Mouse (Mus musculus): ENCODE measurements around the gene Nek4. TPM values are rescaled to one million over a fixed set of nuclear protein-coding genes. Genes with fewer than 3 reads are reported as not detected.

The Nek4 gene
- 4.8 and 4.9 TPM in 2 replicates for polyA plus RNA-seq (2015; fragmentation: Nextera tagmentation; extraction: Ambion mirVana)

DNA sequence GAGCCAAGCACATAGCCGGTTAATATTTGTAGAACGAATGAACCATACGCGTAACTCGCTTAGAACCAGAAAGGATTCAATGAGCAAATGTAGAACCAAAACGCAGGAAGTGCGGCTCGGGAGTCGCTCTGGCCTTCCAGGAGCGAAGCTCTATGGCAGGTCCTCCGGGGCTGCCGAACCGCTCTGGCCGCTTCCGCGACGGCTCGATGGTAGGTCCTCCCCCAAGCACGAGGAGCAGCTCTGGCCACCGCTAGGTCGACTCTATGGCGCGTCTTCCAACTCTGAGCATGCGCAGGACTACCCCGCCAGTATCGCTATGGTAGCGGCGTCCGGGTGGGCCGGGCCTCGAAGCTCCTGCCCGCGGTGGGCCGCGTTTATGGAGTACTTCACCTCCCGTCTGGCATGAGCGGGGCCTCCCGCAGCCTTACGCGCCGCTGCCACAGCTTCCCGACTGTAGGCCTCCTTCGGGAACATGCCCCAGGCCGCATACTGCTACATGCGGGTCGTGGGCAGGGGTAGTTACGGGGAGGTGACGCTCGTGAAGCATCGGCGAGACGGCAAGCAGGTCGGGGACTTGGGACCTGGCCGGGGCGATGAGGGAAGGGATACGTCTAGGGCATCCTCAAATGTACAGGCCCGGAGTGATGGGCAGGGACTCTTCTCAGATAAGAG, at the start of gene Nek4:
Gene Nek4 (plus strand): TSS at position 224 of the 672 bp plus-strand sequence.

DNA sequence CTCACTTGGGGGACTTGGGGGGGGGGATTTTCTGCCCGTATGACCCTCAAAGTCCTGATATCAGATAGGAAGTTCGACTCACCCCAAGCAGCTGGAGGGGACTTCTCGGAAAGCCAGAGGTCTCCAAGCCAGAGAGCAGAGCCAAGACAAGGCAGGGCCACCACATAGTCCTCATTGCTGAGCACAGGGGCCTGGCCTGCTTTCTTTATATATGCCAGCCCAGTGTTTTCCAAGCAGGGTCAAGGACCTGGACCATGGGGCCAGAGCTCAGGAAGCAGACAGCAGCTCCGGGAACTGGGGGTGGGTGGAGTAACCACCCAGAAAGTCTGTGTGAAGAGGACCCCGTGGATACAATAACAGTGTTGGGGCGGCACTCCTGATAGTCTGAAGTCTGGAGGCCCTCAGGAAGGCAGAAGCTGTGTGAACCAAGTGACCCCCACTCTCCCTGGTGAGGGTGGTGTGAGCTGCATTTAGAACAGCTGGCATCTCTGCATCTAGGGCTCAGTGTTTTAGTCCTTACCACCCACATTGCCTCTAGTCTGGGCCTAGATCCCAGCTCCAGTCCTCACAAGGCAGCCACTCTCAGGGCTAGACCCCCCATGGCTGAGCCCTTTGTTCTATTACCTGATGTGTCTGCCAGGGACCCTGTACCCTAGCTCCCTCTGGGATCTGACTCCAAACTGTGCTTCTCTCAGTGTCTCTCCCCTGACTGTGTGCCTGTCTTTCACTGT, 27.6 kb upstream of the Nek4 start, which contains the start of gene Itih3:
Gene Itih3 (minus strand): TSS at position 386 of the 731 bp plus-strand sequence.

GRCm38 (mm10) chr14:30943038-30943437, 8.1 kb upstream of the Nek4 start, which contains the start of gene Itih1:
Itih1 (minus strand) TSS chr14:30943289.

GRCm38 (mm10) chr14:31001307-31002205, 50.4 kb downstream of the Nek4 start, which contains the start of the genes Glt8d1 and Spcs1:
Glt8d1 (plus strand) TSS chr14:31001400.
Spcs1 (minus strand) TSS chr14:31001672.

DNA sequence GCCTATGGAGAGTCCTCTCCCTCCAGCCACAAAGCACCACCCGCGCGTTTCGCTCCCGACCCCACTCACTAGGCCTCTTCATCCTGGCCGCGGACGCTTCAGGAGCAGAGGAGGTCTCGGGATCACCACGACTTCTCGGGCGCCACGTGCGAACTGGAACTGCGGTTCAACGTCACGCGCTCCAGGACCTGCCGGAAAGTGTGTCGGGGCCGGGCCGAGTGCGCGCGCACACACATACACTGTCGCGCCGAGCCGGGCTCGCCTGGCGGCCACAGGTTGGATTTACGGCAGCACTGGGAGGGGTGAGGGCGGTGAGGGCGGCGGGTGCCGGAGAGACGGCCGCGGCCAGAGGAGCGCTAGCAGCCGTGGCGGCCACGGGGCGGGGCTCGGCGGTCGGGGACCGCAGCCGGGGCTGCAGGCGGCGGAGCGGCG, 67.7 kb downstream of the Nek4 start, which contains the start of the genes Pbrm1 and Gnl3:
Gene Pbrm1 (plus strand): TSS at position 279 of the 432 bp plus-strand sequence.
Gene Gnl3 (minus strand): TSS at position 293 of the 432 bp plus-strand sequence.

Other genes starting within 250 kb of the Nek4 start
- 6.9 and 7.7 TPM in 2 replicates for gene Sfmbt1, start 236.5 kb upstream of the Nek4 start, polyA plus RNA-seq (2015; fragmentation: Nextera tagmentation; extraction: Ambion mirVana)
- gene Tmem110, start 125.8 kb upstream of the Nek4 start, polyA plus RNA-seq (2015; fragmentation: Nextera tagmentation; extraction: Ambion mirVana): 19.3 and 22.6 TPM in 2 replicates
- gene Mustn1, start 72.2 kb upstream of the Nek4 start, polyA plus RNA-seq (2015; fragmentation: Nextera tagmentation; extraction: Ambion mirVana): 72.9 and 73.3 TPM in 2 replicates
- 0.50 and 0.95 TPM in 2 replicates for gene Itih4, start 64.9 kb upstream of the Nek4 start, polyA plus RNA-seq (2015; fragmentation: Nextera tagmentation; extraction: Ambion mirVana)
- gene Itih3, start 27.6 kb upstream of the Nek4 start, polyA plus RNA-seq (2015; fragmentation: Nextera tagmentation; extraction: Ambion mirVana): 1.9 and 3.1 TPM in 2 replicates
- gene Itih1, start 8.1 kb upstream of the Nek4 start, polyA plus RNA-seq (2015; fragmentation: Nextera tagmentation; extraction: Ambion mirVana): 0.17 TPM in 1 of 2 replicates, not detected in the other
- gene Glt8d1, start 50.0 kb downstream of the Nek4 start, polyA plus RNA-seq (2015; fragmentation: Nextera tagmentation; extraction: Ambion mirVana): 40.3 and 49.5 TPM in 2 replicates
- gene Spcs1, start 50.3 kb downstream of the Nek4 start, polyA plus RNA-seq (2015; fragmentation: Nextera tagmentation; extraction: Ambion mirVana): 525 and 564 TPM in 2 replicates
- gene Pbrm1, start 67.8 kb downstream of the Nek4 start, polyA plus RNA-seq (2015; fragmentation: Nextera tagmentation; extraction: Ambion mirVana): 67.0 and 78.1 TPM in 2 replicates
- gene Gnl3, start 67.8 kb downstream of the Nek4 start, polyA plus RNA-seq (2015; fragmentation: Nextera tagmentation; extraction: Ambion mirVana): 63.5 and 68.1 TPM in 2 replicates
- gene Smim4, start 177.6 kb downstream of the Nek4 start, polyA plus RNA-seq (2015; fragmentation: Nextera tagmentation; extraction: Ambion mirVana): 56.9 and 62.9 TPM in 2 replicates
- 51.1 and 53.6 TPM in 2 replicates for gene Nt5dc2, start 179.7 kb downstream of the Nek4 start, polyA plus RNA-seq (2015; fragmentation: Nextera tagmentation; extraction: Ambion mirVana)
- 29.5 and 44.3 TPM in 2 replicates for gene Stab1, start 217.3 kb downstream of the Nek4 start, polyA plus RNA-seq (2015; fragmentation: Nextera tagmentation; extraction: Ambion mirVana)

Measured in urinary bladder, postnatal 0 days (tissue).